Mouse (Mus musculus) cerebellum, adult 2 months (tissue): ENCODE measurements at regions not wholly inside any gene's neighbourhood (a gene's known extent, or its start where the extent isn't known, plus 50 kb on each side); places are given as distances from the start of the nearest gene placed in this dataset.

Experiments
- CTCF ChIP-seq: fragments of 200-500 bp; IDR thresholded peaks from 2 replicates; pipeline ENCODE4 v1.5.1; 2011; ENCODE audit warnings: low read depth, mild to moderate bottlenecking, control low read depth, low read length, moderate library complexity, borderline replicate concordance; ENCODE audit not compliant: insufficient read depth
- POLR2A ChIP-seq: fragments of 200-500 bp; IDR thresholded peaks from 2 replicates; pipeline ENCODE4 v1.6.1; 2011; ENCODE audit warnings: low read length, control low read depth, borderline replicate concordance; ENCODE audit not compliant: insufficient read depth

DNA sequence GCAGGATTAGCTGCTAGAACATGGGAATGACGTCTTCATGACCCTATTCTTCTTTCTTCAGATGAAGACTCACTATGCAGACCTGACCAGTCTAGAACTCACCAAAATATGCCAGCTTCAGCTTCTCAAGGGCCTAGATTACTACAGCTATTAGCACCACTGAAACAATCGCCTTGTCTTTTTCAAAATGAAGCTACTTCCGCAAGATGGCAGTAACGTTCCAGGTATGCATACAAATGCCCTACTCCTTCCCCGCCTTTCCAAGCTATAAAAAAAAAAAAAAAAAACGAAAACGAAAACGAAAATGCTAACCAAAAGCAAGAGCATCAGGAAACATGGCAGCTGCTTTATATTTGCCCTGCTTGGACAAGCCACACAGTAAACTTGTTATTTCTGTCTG lies 192.6 kb upstream of the Olfr1324 start:
- TF ChIP-seq CTCF (no peak), POLR2A (no peak)
